Mouse (Mus musculus) midbrain, embryonic 13.5 days (tissue): ENCODE data around the gene Umps. TPM values are rescaled to one million over a fixed set of nuclear protein-coding genes. Genes with fewer than 3 reads are reported as not detected.
A peak's percentile ranks its signal among the peaks of the same experiment; 100 is the strongest.

ENCODE experiments used
- ATAC-seq: fragments of 200-750 bp; cut with Nextera tagmentation; 2 replicates; pipeline ENCODE4 v1.8.0; 2017; ENCODE audit warnings: mild to moderate bottlenecking, moderate TSS enrichment, moderate library complexity
- H3K27ac ChIP-seq: fragments of 300-500 bp; sonication (generic); 2 replicates; pipeline ENCODE4 v1.5.1; 2015; ENCODE audit warnings: inconsistent platforms, mild to moderate bottlenecking, moderate library complexity
- H3K27me3 ChIP-seq: fragments of 300-500 bp; sonication (generic); 2 replicates; pipeline ENCODE4 v1.6.1; 2015; ENCODE audit warnings: mild to moderate bottlenecking, inconsistent platforms
- H3K36me3 ChIP-seq: fragments of 300-500 bp; sonication (generic); 2 replicates; pipeline ENCODE4 v1.6.1; 2015; ENCODE audit warnings: mild to moderate bottlenecking, inconsistent platforms
- H3K4me1 ChIP-seq: fragments of 300-500 bp; sonication (generic); replicated peaks from 2 replicates; pipeline ENCODE4 v1.6.1; 2015; ENCODE audit warnings: inconsistent platforms
- H3K4me2 ChIP-seq: fragments of 300-500 bp; sonication (generic); replicated peaks from 2 replicates; pipeline ENCODE4 v1.6.1; 2015; ENCODE audit warnings: moderate library complexity, mild to moderate bottlenecking, inconsistent platforms
- H3K4me3 ChIP-seq: fragments of 300-500 bp; sonication (generic); replicated peaks from 2 replicates; pipeline ENCODE4 v1.5.1; 2015; ENCODE audit warnings: mild to moderate bottlenecking, inconsistent platforms
- H3K9ac ChIP-seq: fragments of 300-500 bp; sonication (generic); replicated peaks from 2 replicates; pipeline ENCODE4 v1.6.1; 2015; ENCODE audit warnings: mild to moderate bottlenecking, inconsistent platforms
- H3K9me3 ChIP-seq: fragments of 300-500 bp; sonication (generic); 2 replicates; pipeline ENCODE4 v1.6.1; 2016; ENCODE audit warnings: mild to moderate bottlenecking, inconsistent platforms
- WGBS: fragments of 180-500 bp; shearing (Covaris S2); methylation state at CpG from one replicate; pipeline ENCODE4 v1.1.7; 2015; 5-methylcytosine and 5-hydroxymethylcytosine counted together
- polyA plus RNA-seq: library from polyadenylated mRNA; unstranded; fragments of >200 nt; fragmentation: Nextera tagmentation; extraction: Ambion mirVana; gene quantifications from 2 replicates; pipeline ENCODE4 v1.2.1, GENCODE M21; 2015

Gene Umps
- polyA plus RNA-seq, 1 experiment from 2014 or later = 29.3 TPM

GRCm38 (mm10) chr16:33927263-33927824, 39.5 kb downstream of the Umps start:
- H3K4me3 ChIP-seq = no peak overlapping the region
- H3K27me3 ChIP-seq = no peaks in the 10 kb centered on the region
- H3K4me1 ChIP-seq = 0 out of 2 replicates have a peak, but pooled peaks cover 5% of the 10 kb centered on the region
- WGBS = 88% methylated on average over 6 of the region's 6 CpGs
- H3K36me3 ChIP-seq = no peaks in the 10 kb centered on the region
- no peak overlapping the region for H3K27ac ChIP-seq
- no peaks in the 10 kb centered on the region for H3K9me3 ChIP-seq
- ATAC-seq = no peak
- no peak overlapping the region for H3K9ac ChIP-seq
- no peak overlapping the region for H3K4me2 ChIP-seq

DNA sequence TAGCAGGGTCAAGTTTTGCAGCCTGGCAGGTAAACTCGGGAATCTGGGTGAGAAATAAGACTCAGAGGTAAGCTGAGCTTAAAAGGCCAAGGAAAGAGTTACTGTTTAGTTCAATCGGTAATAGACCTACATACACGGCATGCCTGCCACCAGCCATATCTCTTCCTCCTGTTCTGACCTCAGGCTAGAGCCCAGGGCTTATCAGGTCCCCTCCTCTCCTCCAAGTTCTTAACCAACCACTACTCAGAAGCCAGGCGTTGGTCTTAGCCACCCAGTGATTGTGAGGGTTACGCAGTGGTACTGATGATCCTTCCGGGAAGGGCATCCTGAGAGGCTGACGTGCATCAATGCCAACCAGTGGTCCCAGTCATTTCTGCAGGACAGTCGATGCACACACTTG, 43.1 kb downstream of the Umps start:
- H3K9ac ChIP-seq = no peak overlapping the region
- no peak overlapping the region for H3K27ac ChIP-seq
- no peak overlapping the region for H3K4me3 ChIP-seq
- no peaks in the 10 kb centered on the region for H3K9me3 ChIP-seq
- H3K27me3 ChIP-seq = no peaks in the 10 kb centered on the region
- H3K36me3 ChIP-seq = no peaks in the 10 kb centered on the region
- peaks cover 7% of the 10 kb centered on the region for H3K4me1 ChIP-seq
- ATAC-seq = no peak
- 93% methylated on average over 8 of the region's 8 CpGs for WGBS
- H3K4me2 ChIP-seq = no peak overlapping the region

DNA sequence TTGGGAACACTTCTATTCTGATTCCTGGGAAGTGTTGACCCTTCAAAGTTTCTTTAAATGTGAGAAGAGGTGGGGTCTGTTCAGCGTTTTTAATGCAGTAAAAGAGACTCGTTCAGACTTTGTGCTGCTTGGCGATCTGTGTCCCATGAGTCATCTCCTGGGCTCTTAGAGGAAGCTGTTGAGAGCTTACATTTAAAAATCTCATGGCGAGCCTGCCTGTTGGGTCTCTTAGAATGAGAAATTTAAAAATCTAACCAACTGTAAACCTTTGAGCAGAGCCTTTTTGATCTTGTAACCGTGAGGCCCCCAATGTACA, 43.9 kb downstream of the Umps start:
- Histone ChIP-seq H3K4me1 (peaks cover 4% of the 10 kb centered on the region), H3K27me3 (no peaks in the 10 kb centered on the region), H3K27ac (no peak overlapping the region), H3K9me3 (no peaks in the 10 kb centered on the region), H3K9ac (no peak overlapping the region), H3K4me3 (no peak overlapping the region), H3K36me3 (no peaks in the 10 kb centered on the region), H3K4me2 (no peak overlapping the region)
- WGBS = 82% methylated on average over 5 of the region's 5 CpGs
- ATAC-seq = no peak

- peak; percentile 73; the same call in 1 of the 2 replicates for ATAC-seq
- WGBS = 69% methylated on average over 18 of the region's 18 CpGs
- Histone ChIP-seq H3K4me1 (peaks cover 4% of the 10 kb centered on the region), H3K9me3 (no peaks in the 10 kb centered on the region), H3K4me3 (no peak overlapping the region), H3K27me3 (no peaks in the 10 kb centered on the region), H3K9ac (no peak overlapping the region), H3K36me3 (no peaks in the 10 kb centered on the region), H3K4me2 (no peak overlapping the region), H3K27ac (no peak overlapping the region)
These were observed 44.5 kb downstream of the Umps start for GRCm38 (mm10) chr16:33922111-33923000.

DNA sequence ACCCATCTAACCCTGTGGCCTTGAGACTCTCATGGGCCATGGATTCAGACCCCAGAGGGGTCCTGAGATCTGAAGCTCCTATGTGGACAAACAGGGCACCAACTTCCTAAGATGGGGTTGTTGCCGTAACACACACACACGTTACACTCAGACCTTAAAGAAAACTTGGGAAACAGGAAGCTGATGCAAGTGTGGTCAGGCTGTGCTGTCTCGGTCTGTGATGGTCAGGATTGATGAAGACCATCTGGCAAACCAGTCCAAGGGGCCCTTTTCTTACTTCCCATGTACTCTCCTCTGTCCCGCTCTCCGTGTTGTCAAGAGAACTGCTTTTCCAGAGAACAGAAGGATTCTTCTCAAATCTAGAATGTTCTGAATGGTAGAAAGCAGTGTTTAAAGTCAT, 45.3 kb downstream of the Umps start:
- H3K27me3 ChIP-seq = no peaks in the 10 kb centered on the region
- H3K4me1 ChIP-seq = peaks cover 10% of the 10 kb centered on the region
- no peaks in the 10 kb centered on the region for H3K9me3 ChIP-seq
- WGBS = 93% methylated on average over 5 of the region's 5 CpGs
- H3K36me3 ChIP-seq = no peaks in the 10 kb centered on the region
- H3K4me2 ChIP-seq = no peak overlapping the region
- no peak for ATAC-seq
- no peak overlapping the region for H3K4me3 ChIP-seq
- no peak overlapping the region for H3K27ac ChIP-seq
- no peak overlapping the region for H3K9ac ChIP-seq

GRCm38 (mm10) chr16:33917926-33918325, 48.9 kb downstream of the Umps start:
- no peak overlapping the region for H3K27ac ChIP-seq
- H3K27me3 ChIP-seq = no peaks in the 10 kb centered on the region
- H3K36me3 ChIP-seq = no peaks in the 10 kb centered on the region
- no peak for ATAC-seq
- H3K4me3 ChIP-seq = no peak overlapping the region
- H3K4me2 ChIP-seq = no peak overlapping the region
- H3K9me3 ChIP-seq = no peaks in the 10 kb centered on the region
- no peak overlapping the region for H3K9ac ChIP-seq
- peaks cover 11% of the 10 kb centered on the region for H3K4me1 ChIP-seq
- 93% methylated on average over 5 of the region's 5 CpGs for WGBS

- Histone ChIP-seq H3K27me3 (no peaks in the 10 kb centered on the region), H3K4me2 (no peak overlapping the region), H3K4me1 (peaks cover 11% of the 10 kb centered on the region), H3K36me3 (no peaks in the 10 kb centered on the region), H3K4me3 (no peak overlapping the region), H3K9ac (no peak overlapping the region), H3K9me3 (no peaks in the 10 kb centered on the region), H3K27ac (no peak overlapping the region)
- 83% methylated on average over 5 of the region's 5 CpGs for WGBS
- ATAC-seq = no peak
These were observed 49.4 kb downstream of the Umps start for GRCm38 (mm10) chr16:33917390-33917789.

DNA sequence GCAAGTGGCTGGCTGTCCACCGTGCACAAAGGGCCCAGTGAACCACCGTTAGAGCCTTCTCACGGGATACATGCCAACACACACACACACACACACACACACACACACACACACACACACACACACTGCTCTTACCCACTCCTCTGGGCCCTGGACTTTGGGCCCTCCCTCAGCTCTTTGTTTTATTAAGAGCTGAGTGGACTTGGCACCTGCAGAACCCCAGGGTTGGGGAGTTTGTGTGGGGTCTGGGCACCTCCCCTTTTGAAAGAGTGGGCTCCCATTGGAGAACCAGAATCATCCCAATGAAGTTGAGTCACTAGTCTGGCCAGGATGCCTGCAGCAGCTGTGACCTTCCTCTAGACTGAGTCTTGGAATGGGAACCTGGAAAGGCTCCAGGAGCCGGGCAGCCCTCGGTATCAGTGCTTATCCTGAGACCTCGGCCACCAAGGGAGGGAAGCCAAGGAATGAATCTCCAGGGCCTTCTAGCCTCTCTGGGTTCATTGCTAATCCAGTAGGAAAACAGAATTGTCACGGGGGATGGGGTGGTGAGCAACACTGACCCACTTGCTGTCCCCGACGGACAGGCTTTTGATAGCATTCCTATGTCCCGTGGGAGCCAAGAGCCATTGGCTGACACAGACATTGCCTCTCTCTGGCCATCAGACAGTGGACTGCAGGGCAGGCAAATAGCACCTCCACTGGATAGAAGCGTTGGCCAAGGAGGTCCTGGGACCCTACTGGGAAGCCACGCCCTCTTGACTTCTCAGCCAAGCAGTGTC, 50.2 kb downstream of the Umps start:
- Histone ChIP-seq H3K9me3 (no peaks in the 10 kb centered on the region), H3K4me1 (0 out of 2 replicates have a peak, but pooled peaks cover 6% of the 10 kb centered on the region), H3K27me3 (no peaks in the 10 kb centered on the region), H3K9ac (no peak overlapping the region), H3K4me3 (no peak overlapping the region), H3K4me2 (no peak overlapping the region), H3K27ac (no peak overlapping the region), H3K36me3 (no peaks in the 10 kb centered on the region)
- WGBS = 61% methylated on average over 12 of the region's 12 CpGs
- ATAC-seq = peak; percentile 55; the same call in 1 of the 2 replicates

DNA sequence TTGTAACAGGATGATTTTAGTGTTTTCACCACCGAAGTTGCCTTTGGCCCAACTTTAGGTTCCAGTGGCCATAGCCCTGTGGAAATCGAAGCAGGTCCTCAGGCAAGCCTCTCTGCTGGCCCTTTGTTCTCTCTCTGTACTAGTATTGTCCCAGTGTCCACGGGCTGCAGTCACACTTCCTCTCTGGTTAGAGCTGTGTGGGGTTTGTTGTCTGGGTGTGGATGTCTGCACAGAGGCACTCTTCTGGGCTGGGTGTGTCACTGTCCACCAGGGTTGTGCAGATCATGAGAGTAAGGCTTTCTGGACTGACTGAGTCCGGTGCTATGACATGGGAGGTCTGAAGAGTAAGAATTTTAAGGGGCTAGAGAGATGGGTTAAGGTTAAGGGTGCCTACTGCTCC, 51.8 kb downstream of the Umps start:
- no peaks in the 10 kb centered on the region for H3K36me3 ChIP-seq
- H3K4me1 ChIP-seq = 0 out of 2 replicates have a peak, but pooled peaks cover 6% of the 10 kb centered on the region
- H3K9me3 ChIP-seq = no peaks in the 10 kb centered on the region
- no peak overlapping the region for H3K4me2 ChIP-seq
- H3K9ac ChIP-seq = no peak overlapping the region
- no peaks in the 10 kb centered on the region for H3K27me3 ChIP-seq
- H3K4me3 ChIP-seq = no peak overlapping the region
- H3K27ac ChIP-seq = no peak overlapping the region
- no peak for ATAC-seq
- WGBS = 70% methylated on average over 4 of the region's 4 CpGs

DNA sequence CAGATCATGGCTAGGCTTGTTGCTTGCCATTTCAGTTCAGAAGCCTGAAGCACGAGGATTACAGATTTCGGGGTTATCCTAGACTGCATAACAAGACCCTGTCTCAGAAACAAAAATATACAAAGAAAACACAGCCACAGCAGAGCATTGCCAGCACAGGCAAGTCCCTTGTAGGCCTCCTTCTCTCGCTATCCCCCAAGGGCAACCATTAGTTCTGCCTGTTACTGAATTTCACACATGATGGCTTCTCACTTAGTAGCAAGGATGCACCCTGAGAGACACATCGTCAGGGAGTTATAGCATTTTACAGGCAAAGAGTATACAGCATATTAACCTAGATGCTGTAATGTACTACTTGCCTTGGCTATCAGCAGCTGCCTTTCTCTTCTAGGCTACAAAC, 58.6 kb downstream of the Umps start:
- Histone ChIP-seq H3K4me3 (no peak overlapping the region), H3K27ac (no peak overlapping the region), H3K9ac (no peak overlapping the region), H3K27me3 (no peaks in the 10 kb centered on the region), H3K9me3 (no peaks in the 10 kb centered on the region), H3K4me2 (no peak overlapping the region), H3K36me3 (no peaks in the 10 kb centered on the region), H3K4me1 (no peaks in the 10 kb centered on the region)
- WGBS = 78% methylated on average over 4 of the region's 4 CpGs
- ATAC-seq = no peak
